Mouse (Mus musculus) adrenal gland, postnatal 36 days (tissue): Measurements from ENCODE around the gene Mtif3. TPM values are rescaled to one million over a fixed set of nuclear protein-coding genes. Genes with fewer than 3 reads are reported as not detected.

Source experiments
- DNase-seq, 2 experiments: peaks; one replicate each; pipeline ENCODE4 v3.0.0; 2021; ENCODE audit warnings: mixed read lengths in 1 of 2
- total RNA-seq, 2 experiments: library from RNA; stranded (reverse); gene quantifications; 2 replicates each; pipeline ENCODE4 v1.2.3; 2021

The Mtif3 gene
- total RNA-seq, 2 experiments from 2014 or later, result 24.0 to 31.5 TPM

- DNase-seq, result no peak
Observed at GRCm38 (mm10) chr5:146916273-146916672, 47.3 kb downstream of the Mtif3 start.

GRCm38 (mm10) chr5:146914088-146914766 lies 49.4 kb downstream of the Mtif3 start:
- DNase-seq, result peak; percentile 64 to 78

- DNase-seq, result no peak
Observed at GRCm38 (mm10) chr5:146913355-146913754, 50.2 kb downstream of the Mtif3 start.

- DNase-seq, result no peak
Observed at GRCm38 (mm10) chr5:146912206-146912605, 51.4 kb downstream of the Mtif3 start.

GRCm38 (mm10) chr5:146908629-146909028 lies 55.0 kb downstream of the Mtif3 start:
- no peak for DNase-seq

GRCm38 (mm10) chr5:146907533-146907932 lies 56.1 kb downstream of the Mtif3 start:
- peak in 1 of 2 experiments; percentile 8 for DNase-seq

- DNase-seq, result peak; percentile 75 to 84
Observed at GRCm38 (mm10) chr5:146905486-146906172, 58.0 kb downstream of the Mtif3 start.

GRCm38 (mm10) chr5:146904404-146904803 lies 59.2 kb downstream of the Mtif3 start:
- peak; percentile 73 to 84 for DNase-seq

Other genes starting within 250 kb of the Mtif3 start
- gene Usp12, start 168.8 kb downstream of the Mtif3 start, total RNA-seq, result 10 to 100 TPM; 30.2 to 36.3 TPM
- gene Rpl21, start 130.9 kb downstream of the Mtif3 start, total RNA-seq, result 100 to 1,000 TPM; 271 to 290 TPM
- gene Rasl11a, start 118.7 kb downstream of the Mtif3 start, total RNA-seq, result 1 to 10 TPM; 7.3 to 9.5 TPM
- gene Gtf3a, start 15.1 kb downstream of the Mtif3 start, total RNA-seq, result 10 to 100 TPM; 26.6 to 33.1 TPM
- 10 to 100 TPM; 11.8 to 17.3 TPM for gene Lnx2, start 112.8 kb upstream of the Mtif3 start, total RNA-seq
- gene Polr1d, start 113.2 kb upstream of the Mtif3 start, total RNA-seq, result 100 to 1,000 TPM; 127 to 139 TPM
- gene Gsx1, start 224.9 kb upstream of the Mtif3 start, total RNA-seq, result not detected